Mouse (Mus musculus): ENCODE results near the gene Olfml1. TPM values are rescaled to one million over a fixed set of nuclear protein-coding genes. Genes with fewer than 3 reads are reported as not detected.

Gene Olfml1
- polyA plus RNA-seq, 1 experiment from 2014 or later, result 26.9 TPM

GRCm38 (mm10) chr7:107637398-107637797 lies 70.2 kb downstream of the Olfml1 start:
- Histone ChIP-seq H3K9me3 (ENCODE audit: control insufficient read depth, low read length) (no peaks in the 10 kb centered on the region), H3K4me2 (ENCODE audit: low read depth, low read length) (no peak overlapping the region), H3K27ac (replicated peaks; ENCODE audit: low read depth, low read length) (no peak overlapping the region), H3K9ac (ENCODE audit: low read depth, low read length) (no peak overlapping the region), H3K4me3 (ENCODE audit: low read depth, low read length) (no peak overlapping the region), H3K27me3 (replicated peaks; ENCODE audit: control insufficient read depth, insufficient read depth, low read length) (no peaks in the 10 kb centered on the region), H3K4me1 (ENCODE audit: control insufficient read depth, insufficient read depth, low read length) (no peaks in the 10 kb centered on the region), H3K36me3 (ENCODE audit: control insufficient read depth, insufficient read depth, low read length) (no peaks in the 10 kb centered on the region)
- ATAC-seq (ENCODE audit: low read depth) (no peak), DNase-seq (ENCODE audit: low spot score) (no peak)
- 64% methylated on average over 7 of the region's 7 CpGs for WGBS

- no peaks in the 10 kb centered on the region for H3K36me3 ChIP-seq (ENCODE audit: control insufficient read depth, insufficient read depth, low read length)
- no peak overlapping the region for H3K4me3 ChIP-seq (ENCODE audit: low read depth, low read length)
- no peak overlapping the region for H3K27ac ChIP-seq (replicated peaks; ENCODE audit: low read depth, low read length)
- H3K4me2 ChIP-seq (ENCODE audit: low read depth, low read length), result no peak overlapping the region
- 81% methylated on average over 5 of the region's 5 CpGs for WGBS
- DNase-seq (ENCODE audit: low spot score) (no peak), ATAC-seq (ENCODE audit: low read depth) (no peak)
- no peaks in the 10 kb centered on the region for H3K27me3 ChIP-seq (replicated peaks; ENCODE audit: control insufficient read depth, insufficient read depth, low read length)
- H3K4me1 ChIP-seq (ENCODE audit: control insufficient read depth, insufficient read depth, low read length), result peaks cover 5% of the 10 kb centered on the region; the same call in 1 of the 2 replicates
- H3K9me3 ChIP-seq (ENCODE audit: control insufficient read depth, low read length), result no peaks in the 10 kb centered on the region
- no peak overlapping the region for H3K9ac ChIP-seq (ENCODE audit: low read depth, low read length)
These were observed 70.8 kb downstream of the Olfml1 start for GRCm38 (mm10) chr7:107638026-107638425.

Other genes with a start within 250 kb of the Olfml1 start
- 4.8 and 6.4 TPM in 2 replicates for gene Syt9, start 196.7 kb upstream of the Olfml1 start, polyA plus RNA-seq (2014; fragmentation: Nextera tagmentation; extraction: Ambion mirVana)
- gene Ppfibp2, start 27.8 kb downstream of the Olfml1 start, polyA plus RNA-seq (2014; fragmentation: Nextera tagmentation; extraction: Ambion mirVana), result 12.4 and 14.3 TPM in 2 replicates
- gene 5330417H12Rik, start 57.7 kb downstream of the Olfml1 start, polyA plus RNA-seq (2014; fragmentation: Nextera tagmentation; extraction: Ambion mirVana), result not detected in 2 replicates
- gene Cyb5r2, start 190.6 kb downstream of the Olfml1 start, polyA plus RNA-seq (2014; fragmentation: Nextera tagmentation; extraction: Ambion mirVana), result 0.33 and 0.60 TPM in 2 replicates
- gene Ovch2, start 233.8 kb downstream of the Olfml1 start, polyA plus RNA-seq (2014; fragmentation: Nextera tagmentation; extraction: Ambion mirVana), result not detected in 2 replicates
- not detected in 2 replicates for gene Olfr467, start 244.8 kb downstream of the Olfml1 start, polyA plus RNA-seq (2014; fragmentation: Nextera tagmentation; extraction: Ambion mirVana)

Measured in embryonic facial prominence, embryonic 14.5 days (tissue).